Mouse (Mus musculus): ENCODE measurements at regions not wholly inside any gene's neighbourhood (a gene's known extent, or its start where the extent isn't known, plus 50 kb on each side); places are given as distances from the start of the nearest gene placed in this dataset.

DNA sequence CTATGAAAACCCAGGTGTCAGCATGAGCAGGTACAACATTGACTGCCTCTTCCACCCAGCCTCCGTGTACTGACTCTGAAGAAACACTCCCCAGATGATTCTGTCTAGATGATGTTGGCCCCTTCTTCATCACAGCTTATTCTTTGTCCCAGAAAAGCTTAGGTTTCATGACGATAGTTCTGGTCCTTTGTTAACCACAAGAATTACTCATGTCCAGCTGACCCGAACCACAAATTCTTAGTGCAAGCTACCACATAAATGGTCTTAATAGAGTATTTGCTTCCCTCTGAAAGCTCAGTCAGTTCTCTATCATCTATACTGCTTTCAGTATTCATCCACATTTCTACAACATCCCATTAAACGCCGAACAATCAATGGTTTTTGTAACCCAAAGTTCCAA lies 172.5 kb upstream of the Ddhd1 start:
- TF ChIP-seq POLR2A (IDR thresholded peaks at IDR 0.05; ENCODE audit: insufficient read length, low read depth), result no peak
- TF ChIP-seq POLR2AphosphoS2 (IDR thresholded peaks at IDR 0.05; ENCODE audit: insufficient read length, low read depth), result no peak
- no peak for TF ChIP-seq USF1 (IDR thresholded peaks at IDR 0.05; ENCODE audit: low read depth)
- TF ChIP-seq E2F4 (IDR thresholded peaks at IDR 0.05; ENCODE audit: insufficient read depth), result no peak
- TF ChIP-seq MAX (IDR thresholded peaks at IDR 0.05; ENCODE audit: low read depth), result no peak

Measured in myocyte (in vitro differentiated cells).